Mouse (Mus musculus) embryonic facial prominence, embryonic 14.5 days (tissue): ENCODE measurements around the gene Atat1. TPM values are rescaled to one million over a fixed set of nuclear protein-coding genes. Genes with fewer than 3 reads are reported as not detected.
"Not testable (repeated sequence)": the region's sequence is repeated elsewhere in the genome, so short reads cannot be mapped to it uniquely, and the experiment has no call there.

Experiments
- ATAC-seq: fragments of 200-750 bp; cut with Nextera tagmentation; 2 replicates; pipeline ENCODE4 v1.8.0; 2017; ENCODE audit warnings: low read depth, moderate number of reproducible peaks, moderate TSS enrichment
- DNase-seq: peaks from one replicate; pipeline ENCODE4 v3.0.0-alpha.2; 2015; ENCODE audit warnings: low spot score
- H3K27ac ChIP-seq: fragments of 300-500 bp; sonication (generic); replicated peaks from 2 replicates; pipeline ENCODE4 v1.5.1; 2014; ENCODE audit warnings: low read depth, mild to moderate bottlenecking, low read length, moderate library complexity
- H3K27me3 ChIP-seq: fragments of 300-500 bp; sonication (generic); replicated peaks from 2 replicates; pipeline ENCODE4 v1.6.1; 2014; ENCODE audit warnings: low read length; ENCODE audit not compliant: control insufficient read depth, insufficient read depth
- H3K36me3 ChIP-seq: fragments of 300-500 bp; sonication (generic); 2 replicates; pipeline ENCODE4 v1.6.1; 2014; ENCODE audit warnings: low read length, mixed read lengths; ENCODE audit not compliant: control insufficient read depth, insufficient read depth
- H3K4me1 ChIP-seq: fragments of 300-500 bp; sonication (generic); 2 replicates; pipeline ENCODE4 v1.6.1; 2014; ENCODE audit warnings: antibody characterized with exemption, low read length; ENCODE audit not compliant: control insufficient read depth, insufficient read depth
- H3K4me2 ChIP-seq: fragments of 300-500 bp; sonication (generic); 2 replicates; pipeline ENCODE4 v1.6.1; 2014; ENCODE audit warnings: low read depth, mild to moderate bottlenecking, low read length, moderate library complexity, mixed read lengths
- H3K4me3 ChIP-seq: fragments of 300-500 bp; sonication (generic); 2 replicates; pipeline ENCODE4 v1.5.1; 2014; ENCODE audit warnings: low read depth, mild to moderate bottlenecking, low read length
- H3K9ac ChIP-seq: fragments of 300-500 bp; sonication (generic); 2 replicates; pipeline ENCODE4 v1.6.1; 2014; ENCODE audit warnings: low read depth, mild to moderate bottlenecking, low read length, moderate library complexity, mixed read lengths
- H3K9me3 ChIP-seq: fragments of 300-500 bp; sonication (generic); 2 replicates; pipeline ENCODE4 v1.6.1; 2016; ENCODE audit warnings: low read length; ENCODE audit not compliant: control insufficient read depth
- WGBS: fragments of 180-500 bp; shearing (Covaris S2); extraction: QIAGEN DNeasy Blood & Tissue Kit; methylation state at CpG from one replicate; pipeline ENCODE4 v1.1.7; 2014; 5-methylcytosine and 5-hydroxymethylcytosine counted together
- polyA plus RNA-seq: library from polyadenylated mRNA; unstranded; fragments of >200 nt; fragmentation: Nextera tagmentation; extraction: Ambion mirVana; gene quantifications from 2 replicates; pipeline ENCODE4 v1.2.1, GENCODE M21; 2014

Atat1 gene
- polyA plus RNA-seq, 1 experiment from 2014 or later, result 48.1 TPM

- H3K27me3 ChIP-seq, H3K4me2 ChIP-seq, H3K27ac ChIP-seq, H3K9me3 ChIP-seq, H3K36me3 ChIP-seq, H3K9ac ChIP-seq, H3K4me3 ChIP-seq, ATAC-seq, DNase-seq, H3K4me1 ChIP-seq: not testable (repeated sequence)
- WGBS, result 83% methylated on average over 14 of the region's 14 CpGs
Observed at GRCm38 (mm10) chr17:35935763-35936162, 25.9 kb upstream of the Atat1 start.

- Histone ChIP-seq H3K27me3 (no peaks in the 10 kb centered on the region), H3K36me3 (peaks cover 35% of the 10 kb centered on the region), H3K4me2 (no peak overlapping the region), H3K4me3 (no peak overlapping the region), H3K4me1 (no peaks in the 10 kb centered on the region), H3K27ac (no peak overlapping the region), H3K9ac (no peak overlapping the region), H3K9me3 (no peaks in the 10 kb centered on the region)
- ATAC-seq (no peak), DNase-seq (no peak)
- WGBS, result 87% methylated on average over 4 of the region's 4 CpGs
Observed at GRCm38 (mm10) chr17:35932608-35933007, 22.7 kb upstream of the Atat1 start.

GRCm38 (mm10) chr17:35930627-35931026, 20.8 kb upstream of the Atat1 start:
- WGBS, result 95% methylated on average over 12 of the region's 12 CpGs

GRCm38 (mm10) chr17:35929534-35929933, 19.7 kb upstream of the Atat1 start:
- Histone ChIP-seq H3K4me3 (no peak overlapping the region), H3K27ac (no peak overlapping the region), H3K9me3 (no peaks in the 10 kb centered on the region), H3K36me3 (peaks cover 63% of the 10 kb centered on the region), H3K27me3 (no peaks in the 10 kb centered on the region), H3K4me1 (no peaks in the 10 kb centered on the region), H3K4me2 (no peak overlapping the region), H3K9ac (no peak overlapping the region)
- 93% methylated on average over 2 of the region's 2 CpGs for WGBS
- DNase-seq (no peak), ATAC-seq (no peak)

More at GRCm38 (mm10) chr17:35930627-35931026, 20.8 kb upstream of the Atat1 start:
- Histone ChIP-seq H3K4me2 (no peak overlapping the region), H3K9ac (no peak overlapping the region), H3K4me1 (no peaks in the 10 kb centered on the region), H3K9me3 (no peaks in the 10 kb centered on the region), H3K4me3 (no peak overlapping the region), H3K27me3 (no peaks in the 10 kb centered on the region), H3K36me3 (peaks cover 52% of the 10 kb centered on the region), H3K27ac (no peak overlapping the region)
- ATAC-seq (no peak), DNase-seq (no peak)

- Histone ChIP-seq H3K4me1 (no peaks in the 10 kb centered on the region), H3K36me3 (peaks cover 80% of the 10 kb centered on the region), H3K4me3 (no peak overlapping the region), H3K9ac (no peak overlapping the region), H3K27ac (no peak overlapping the region), H3K27me3 (no peaks in the 10 kb centered on the region), H3K9me3 (no peaks in the 10 kb centered on the region), H3K4me2 (no peak overlapping the region)
- DNase-seq (no peak), ATAC-seq (no peak)
- WGBS, result 77% methylated on average over 1 of the region's 1 CpGs
Observed at GRCm38 (mm10) chr17:35927471-35927870, 17.6 kb upstream of the Atat1 start.

- ATAC-seq, result no peak
- Histone ChIP-seq H3K9ac (no peak overlapping the region), H3K4me3 (no peak overlapping the region), H3K36me3 (peaks cover 52% of the 10 kb centered on the region), H3K27me3 (no peaks in the 10 kb centered on the region), H3K27ac (no peak overlapping the region), H3K4me1 (peaks cover 10% of the 10 kb centered on the region), H3K4me2 (no peak overlapping the region), H3K9me3 (no peaks in the 10 kb centered on the region)
- DNase-seq, result no peak
- WGBS, result 92% methylated on average over 4 of the region's 4 CpGs
Observed at GRCm38 (mm10) chr17:35923281-35923680, 13.4 kb upstream of the Atat1 start.

- Histone ChIP-seq H3K27ac (no peak overlapping the region), H3K4me2 (no peak overlapping the region), H3K9me3 (no peaks in the 10 kb centered on the region), H3K4me3 (no peak overlapping the region), H3K4me1 (peaks cover 10% of the 10 kb centered on the region), H3K9ac (no peak overlapping the region), H3K27me3 (no peaks in the 10 kb centered on the region), H3K36me3 (peaks cover 48% of the 10 kb centered on the region)
- DNase-seq (no peak), ATAC-seq (no peak)
- 89% methylated on average over 3 of the region's 3 CpGs for WGBS
Observed at GRCm38 (mm10) chr17:35922566-35922965, 12.7 kb upstream of the Atat1 start.

GRCm38 (mm10) chr17:35921710-35922109, 11.8 kb upstream of the Atat1 start:
- WGBS, result 84% methylated on average over 4 of the region's 4 CpGs
- DNase-seq (no peak), ATAC-seq (no peak)
- Histone ChIP-seq H3K9ac (no peak overlapping the region), H3K9me3 (no peaks in the 10 kb centered on the region), H3K4me2 (no peak overlapping the region; the same call in 1 of the 2 replicates), H3K4me3 (no peak overlapping the region), H3K27me3 (no peaks in the 10 kb centered on the region), H3K4me1 (peaks cover 10% of the 10 kb centered on the region), H3K27ac (no peak overlapping the region), H3K36me3 (peaks cover 47% of the 10 kb centered on the region)

GRCm38 (mm10) chr17:35920862-35921562, 11.1 kb upstream of the Atat1 start:
- Histone ChIP-seq H3K4me1 (peaks cover 10% of the 10 kb centered on the region), H3K9ac (no peak overlapping the region), H3K27ac (peak overlapping the region; percentile 39; the same call in 1 of the 2 replicates), H3K4me3 (no peak overlapping the region), H3K4me2 (0 out of 2 replicates have a peak overlapping the region, but pooled peaks have one; percentile 94), H3K9me3 (no peaks in the 10 kb centered on the region), H3K27me3 (no peaks in the 10 kb centered on the region), H3K36me3 (peaks cover 40% of the 10 kb centered on the region)
- WGBS, result 75% methylated on average over 5 of the region's 5 CpGs
- ATAC-seq (no peak), DNase-seq (peak; percentile 65)
